21 mouse cellular contexts compared by ENCODE assay signal in the genomic region with DNA sequence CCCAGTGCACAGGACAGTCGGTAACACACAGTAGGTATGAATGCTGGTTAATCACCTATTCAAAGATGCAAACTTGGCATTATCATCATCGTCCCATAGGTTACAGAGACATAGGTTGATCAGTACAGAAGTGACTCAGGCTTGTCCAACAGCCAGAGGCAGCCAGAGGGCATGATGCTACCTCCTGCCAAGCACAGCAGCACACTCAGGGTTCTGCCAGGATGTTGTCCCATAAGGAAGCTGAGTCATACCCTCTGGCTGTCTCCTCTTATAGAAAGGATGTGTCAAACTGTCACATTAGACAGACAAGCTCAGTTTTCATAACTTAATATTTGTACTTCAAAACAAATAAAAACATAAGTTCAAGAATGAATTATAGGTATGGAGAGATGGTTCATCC.
DNase-seq lines count a peak whose midpoint lies in the region; ATAC-seq and TF ChIP-seq lines count a peak whose summit lies in the region.
"Had no signal": no experiment of that assay in that cellular context is flagged by ENCODE, and none has a peak within 500 bp of the region (broad histone marks: within the 10 kb centered on the region; RNA-seq: fewer than 3 reads in every experiment).

No protein-coding gene starts in this region.

- 94% methylated on average over 2 of the region's 2 CpGs for WGBS in intestine, postnatal 0 days

- DNase-seq in NIH3T3 (ENCODE audit: low read depth): peak; percentile 81
- DNase-seq in fat pad, adult 2 months (ENCODE audit: extremely low read depth, low read depth, low spot score): peak; percentile 2
- DNase-seq in cerebellum, adult 11 months: no peak
- DNase-seq in urinary bladder, postnatal 4 days (ENCODE audit: low spot score in 2 of 2): no peak
- DNase-seq: adrenal gland, postnatal 10 days; cerebellum, adult 8-10 months; cerebellum, postnatal 14 days; gastrocnemius, postnatal 14 days; heart, postnatal 4 days; kidney, adult 11 months had no signal

- H3K36me3 ChIP-seq in megakaryocyte, embryonic 14.5 days (replicated peaks; ENCODE audit: low read length): no peaks in the 10 kb centered on the region
- H3K36me3 ChIP-seq in intestine, postnatal 0 days (ENCODE audit: control insufficient read depth, insufficient read depth): no peaks in the 10 kb centered on the region
- H3K36me3 ChIP-seq: embryonic facial prominence, embryonic 12.5 days; heart, embryonic 13.5 days; hindbrain, embryonic 12.5 days had no signal

- H3K27ac ChIP-seq in intestine, postnatal 0 days (ENCODE audit: low read depth, low read length): no peak overlapping the region
- H3K27ac ChIP-seq: embryonic facial prominence, embryonic 12.5 days; forebrain, embryonic 12.5 days; heart, embryonic 13.5 days; hindbrain, embryonic 12.5 days had no signal

- no peak for TF ChIP-seq CTCF in intestine, postnatal 0 days (IDR thresholded peaks at IDR 0.05; ENCODE audit: low read depth)

- ATAC-seq in megakaryocyte, adult 5-6 weeks (ENCODE audit: poor library complexity, severe bottlenecking): no peak
- no peak for ATAC-seq in intestine, postnatal 0 days
- ATAC-seq: forebrain, embryonic 16.5 days; hindbrain, embryonic 16.5 days; inflammation-experienced regulatory T-cells, adult 6 months had no signal

- H3K4me1 ChIP-seq in megakaryocyte, embryonic 14.5 days: peaks cover 36% of the 10 kb centered on the region
- H3K4me1 ChIP-seq in intestine, postnatal 0 days (replicated peaks; ENCODE audit: control insufficient read depth, insufficient read depth, low read length): no peaks in the 10 kb centered on the region

- H3K9ac ChIP-seq in intestine, postnatal 0 days (ENCODE audit: low read depth, low read length): no peak overlapping the region
- H3K9ac ChIP-seq: embryonic facial prominence, embryonic 12.5 days; forebrain, embryonic 12.5 days; heart, embryonic 13.5 days; hindbrain, embryonic 12.5 days had no signal

- H3K4me2 ChIP-seq in intestine, postnatal 0 days (replicated peaks; ENCODE audit: low read depth): no peak overlapping the region
- H3K4me2 ChIP-seq: embryonic facial prominence, embryonic 12.5 days; forebrain, embryonic 12.5 days; heart, embryonic 13.5 days; hindbrain, embryonic 12.5 days had no signal

- H3K9me3 ChIP-seq in megakaryocyte, embryonic 14.5 days: no peaks in the 10 kb centered on the region
- H3K9me3 ChIP-seq in intestine, postnatal 0 days (ENCODE audit: control insufficient read depth): no peaks in the 10 kb centered on the region
- H3K9me3 ChIP-seq: embryonic facial prominence, embryonic 12.5 days; forebrain, embryonic 12.5 days; heart, embryonic 13.5 days; hindbrain, embryonic 12.5 days had no signal

- H3K4me3 ChIP-seq in megakaryocyte, embryonic 14.5 days (replicated peaks): peak overlapping the region; percentile 44
- no peak overlapping the region for H3K4me3 ChIP-seq in intestine, postnatal 0 days (ENCODE audit: low read depth, low read length)
- H3K4me3 ChIP-seq: embryonic facial prominence, embryonic 12.5 days; forebrain, embryonic 12.5 days; heart, embryonic 13.5 days; hindbrain, embryonic 12.5 days had no signal

- H3K27me3 ChIP-seq in megakaryocyte, embryonic 14.5 days (replicated peaks): no peaks in the 10 kb centered on the region
- H3K27me3 ChIP-seq in intestine, postnatal 0 days (replicated peaks; ENCODE audit: control insufficient read depth, insufficient read depth, low read length): no peaks in the 10 kb centered on the region
- H3K27me3 ChIP-seq: CH12.LX; forebrain, embryonic 12.5 days; hindbrain, embryonic 12.5 days had no signal

Comparison
In these comparisons a context has a peak if more than half of its experiments do, and no peak if none do; other contexts are left out.
1. DNase-seq: peak in NIH3T3 (single experiment) and fat pad, adult 2 months (single experiment); none in cerebellum, adult 11 months (single experiment) and urinary bladder, postnatal 4 days (0 of 2).